Mouse (Mus musculus) megakaryocyte, embryonic 14.5 days (primary cell): Measurements from ENCODE around the gene Rdh16f1.

Experiments
- FLI1 ChIP-seq: IDR thresholded peaks from 2 replicates; pipeline ENCODE4 v1.6.1; 2012; ENCODE audit warnings: low read length, inconsistent platforms, mixed read lengths
- GATA1 ChIP-seq: IDR thresholded peaks from 3 replicates; pipeline ENCODE4 v1.6.1; 2012; ENCODE audit warnings: mixed read lengths, low read length, inconsistent platforms, borderline replicate concordance

DNA sequence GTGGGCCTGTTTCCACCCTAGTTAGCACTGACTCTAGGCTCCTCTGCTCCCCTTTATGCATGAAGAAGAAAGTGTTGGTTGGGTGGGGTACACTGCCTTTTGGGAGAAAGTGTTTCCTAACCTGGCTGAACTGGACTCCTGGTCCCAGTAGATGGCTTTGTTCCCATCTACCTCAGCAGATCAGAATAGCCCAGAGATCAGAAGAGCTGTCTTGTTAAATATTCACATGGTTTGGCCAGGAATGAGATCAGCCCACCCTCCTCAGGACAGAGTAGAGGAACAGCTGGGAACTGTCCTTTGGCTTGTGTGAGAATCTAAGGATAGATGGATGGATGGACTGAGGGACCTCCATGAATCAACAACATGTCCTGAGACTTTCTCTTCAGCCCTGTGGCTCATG is 56.3 kb downstream of the Rdh16f1 start:
- no peak for TF ChIP-seq FLI1
- no peak for TF ChIP-seq GATA1
